Mouse (Mus musculus): ENCODE measurements around the gene Atp2b4. TPM values are rescaled to one million over a fixed set of nuclear protein-coding genes. Genes with fewer than 3 reads are reported as not detected.

Gene Atp2b4
- polyA plus RNA-seq, 1 experiment = 7.7 TPM

DNA sequence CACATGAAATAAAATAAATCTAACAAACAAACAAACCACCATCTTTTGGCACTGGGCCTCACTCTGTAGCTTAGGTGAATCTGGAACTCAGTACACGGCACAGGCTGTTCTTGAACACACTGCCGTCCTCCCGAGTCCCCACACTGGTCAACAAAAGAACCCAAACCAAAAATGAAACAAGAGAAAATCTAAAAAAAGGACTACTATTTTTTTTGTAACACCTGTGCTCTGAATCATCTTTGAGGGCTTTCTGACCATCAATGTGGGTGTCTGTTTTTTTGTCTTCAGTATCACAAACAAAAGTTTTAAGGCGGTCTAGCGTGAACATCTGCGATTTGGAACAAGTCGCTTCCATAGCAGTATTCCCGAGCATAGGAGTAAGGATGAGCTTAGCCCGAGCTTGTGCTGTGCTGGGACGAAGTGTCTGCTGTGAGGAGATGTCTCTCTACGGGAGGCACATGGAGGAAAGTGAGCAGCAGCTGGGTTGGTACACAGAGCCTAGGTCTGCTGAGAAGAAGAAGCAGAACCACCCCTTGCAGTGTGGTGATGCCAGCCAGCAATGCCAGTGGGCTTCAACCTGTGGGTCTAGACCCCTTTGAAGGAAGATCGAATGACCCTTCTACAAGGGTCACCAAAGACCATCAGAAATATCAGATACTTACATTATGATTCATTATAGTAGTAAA is 102.8 kb downstream of the Atp2b4 start:
- H3K4me3 ChIP-seq (replicated peaks) = no peak overlapping the region
- peaks cover 52% of the 10 kb centered on the region for H3K36me3 ChIP-seq (ENCODE audit: control insufficient read depth)
- no peaks in the 10 kb centered on the region for H3K9me3 ChIP-seq (ENCODE audit: control insufficient read depth, low read length)
- H3K27me3 ChIP-seq (ENCODE audit: control insufficient read depth) = no peaks in the 10 kb centered on the region
- TF ChIP-seq GATA1 (IDR thresholded peaks at IDR 0.05; ENCODE audit: low read length) (no peak), TAL1 (IDR thresholded peaks at IDR 0.05; ENCODE audit: low read length) (no peak)
- peaks cover 5% of the 10 kb centered on the region for H3K4me1 ChIP-seq (ENCODE audit: control insufficient read depth)

DNA sequence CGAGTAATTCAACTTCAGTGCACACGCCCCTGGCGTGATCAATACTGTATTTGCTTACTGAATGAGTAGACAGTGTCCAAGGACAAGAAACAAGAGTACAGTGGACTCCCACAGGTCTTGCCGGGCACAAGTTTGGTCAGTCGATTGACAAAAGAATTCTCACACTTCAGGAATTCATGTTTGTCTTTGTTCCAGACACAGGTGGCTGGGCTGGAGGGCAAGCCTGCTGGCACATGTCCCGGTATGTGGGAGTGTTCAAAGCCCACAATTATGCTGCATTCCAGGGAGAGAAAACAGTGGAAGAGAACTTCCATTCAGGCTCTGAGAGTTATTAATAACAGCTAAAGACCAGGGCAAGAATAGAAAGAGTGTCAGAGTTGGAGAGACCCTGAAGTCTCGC is 104.9 kb downstream of the Atp2b4 start:
- Histone ChIP-seq H3K27me3 (ENCODE audit: control insufficient read depth) (no peaks in the 10 kb centered on the region), H3K4me3 (replicated peaks) (no peak overlapping the region), H3K36me3 (ENCODE audit: control insufficient read depth) (peaks cover 33% of the 10 kb centered on the region), H3K9me3 (ENCODE audit: control insufficient read depth, low read length) (no peaks in the 10 kb centered on the region), H3K4me1 (ENCODE audit: control insufficient read depth) (peaks cover 5% of the 10 kb centered on the region)
- TF ChIP-seq TAL1 (IDR thresholded peaks at IDR 0.05; ENCODE audit: low read length) (no peak), GATA1 (IDR thresholded peaks at IDR 0.05; ENCODE audit: low read length) (no peak)

- Histone ChIP-seq H3K27me3 (ENCODE audit: control insufficient read depth) (no peaks in the 10 kb centered on the region; the same call in 1 of the 2 replicates), H3K4me1 (ENCODE audit: control insufficient read depth) (peaks cover 5% of the 10 kb centered on the region), H3K4me3 (replicated peaks) (no peak overlapping the region), H3K36me3 (ENCODE audit: control insufficient read depth) (peaks cover 23% of the 10 kb centered on the region), H3K9me3 (ENCODE audit: control insufficient read depth, low read length) (no peaks in the 10 kb centered on the region)
- TF ChIP-seq GATA1 (IDR thresholded peaks at IDR 0.05; ENCODE audit: low read length) = no peak
Observed at GRCm38 (mm10) chr1:133694876-133695275, 106.0 kb downstream of the Atp2b4 start.

DNA sequence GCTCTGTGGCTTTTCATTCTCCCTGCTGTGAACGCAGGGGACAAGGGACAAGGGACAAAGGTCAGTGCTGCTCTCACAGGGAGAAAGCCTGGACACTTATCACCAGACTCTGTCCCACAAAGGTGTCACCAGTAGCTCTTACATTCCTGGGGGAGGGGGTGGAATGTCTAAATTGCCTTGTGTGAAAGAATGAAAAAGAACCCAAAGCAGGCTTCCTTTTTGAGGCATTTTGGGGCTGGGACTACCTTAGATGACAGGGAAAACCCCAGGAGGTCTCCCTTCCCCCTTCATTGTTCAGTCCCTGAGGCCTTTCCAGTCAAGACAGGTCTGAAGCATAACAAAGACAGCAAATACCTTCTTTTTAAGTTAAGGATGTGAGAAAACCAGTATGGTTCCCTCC is 106.5 kb downstream of the Atp2b4 start:
- peaks cover 5% of the 10 kb centered on the region for H3K4me1 ChIP-seq (ENCODE audit: control insufficient read depth)
- H3K9me3 ChIP-seq (ENCODE audit: control insufficient read depth, low read length) = no peaks in the 10 kb centered on the region
- H3K36me3 ChIP-seq (ENCODE audit: control insufficient read depth) = peaks cover 17% of the 10 kb centered on the region
- TF ChIP-seq TAL1 (IDR thresholded peaks at IDR 0.05; ENCODE audit: low read length) = no peak
- no peak for TF ChIP-seq GATA1 (IDR thresholded peaks at IDR 0.05; ENCODE audit: low read length)
- no peak overlapping the region for H3K4me3 ChIP-seq (replicated peaks)
- H3K27me3 ChIP-seq (ENCODE audit: control insufficient read depth) = no peaks in the 10 kb centered on the region; the same call in 1 of the 2 replicates

GRCm38 (mm10) chr1:133693536-133694114 is 107.2 kb downstream of the Atp2b4 start:
- TF ChIP-seq GATA1 (IDR thresholded peaks at IDR 0.05; ENCODE audit: low read length) (no peak), TAL1 (IDR thresholded peaks at IDR 0.05; ENCODE audit: low read length) (no peak)
- H3K4me1 ChIP-seq (ENCODE audit: control insufficient read depth) = peaks cover 5% of the 10 kb centered on the region
- no peaks in the 10 kb centered on the region for H3K9me3 ChIP-seq (ENCODE audit: control insufficient read depth, low read length)
- H3K36me3 ChIP-seq (ENCODE audit: control insufficient read depth) = peaks cover 10% of the 10 kb centered on the region
- H3K27me3 ChIP-seq (ENCODE audit: control insufficient read depth) = no peaks in the 10 kb centered on the region; the same call in 1 of the 2 replicates
- H3K4me3 ChIP-seq (replicated peaks) = no peak overlapping the region

DNA sequence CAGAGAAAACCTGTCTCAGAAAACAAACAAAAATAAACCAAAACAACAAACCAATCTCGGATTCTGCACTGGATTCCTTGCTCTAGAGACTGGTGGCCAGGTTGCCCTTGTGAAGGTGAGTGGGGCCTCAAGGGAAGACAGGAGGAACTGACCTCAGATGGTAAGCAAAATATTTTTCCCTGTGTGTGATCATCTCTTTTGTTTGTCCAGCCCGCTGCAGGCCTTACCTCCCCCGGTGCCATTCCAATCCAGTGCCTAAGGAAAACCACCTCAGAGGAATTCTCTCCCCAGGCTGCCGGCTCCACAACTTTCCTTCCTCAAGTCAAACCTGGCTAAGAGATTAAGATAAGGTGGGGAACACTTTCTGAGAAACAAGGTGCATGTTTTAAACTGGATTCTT is 108.6 kb downstream of the Atp2b4 start:
- Histone ChIP-seq H3K27me3 (ENCODE audit: control insufficient read depth) (no peaks in the 10 kb centered on the region; the same call in 1 of the 2 replicates), H3K9me3 (ENCODE audit: control insufficient read depth, low read length) (no peaks in the 10 kb centered on the region), H3K36me3 (ENCODE audit: control insufficient read depth) (no peaks in the 10 kb centered on the region; the same call in 1 of the 2 replicates), H3K4me3 (replicated peaks) (no peak overlapping the region), H3K4me1 (ENCODE audit: control insufficient read depth) (peaks cover 5% of the 10 kb centered on the region)
- TF ChIP-seq GATA1 (IDR thresholded peaks at IDR 0.05; ENCODE audit: low read length) (no peak), TAL1 (IDR thresholded peaks at IDR 0.05; ENCODE audit: low read length) (no peak)

GRCm38 (mm10) chr1:133691046-133691445 is 109.8 kb downstream of the Atp2b4 start:
- H3K36me3 ChIP-seq (ENCODE audit: control insufficient read depth) = no peaks in the 10 kb centered on the region
- no peaks in the 10 kb centered on the region for H3K9me3 ChIP-seq (ENCODE audit: control insufficient read depth, low read length)
- no peak overlapping the region for H3K4me3 ChIP-seq (replicated peaks)
- H3K4me1 ChIP-seq (ENCODE audit: control insufficient read depth) = peaks cover 5% of the 10 kb centered on the region
- no peaks in the 10 kb centered on the region; the same call in 1 of the 2 replicates for H3K27me3 ChIP-seq (ENCODE audit: control insufficient read depth)
- TF ChIP-seq TAL1 (IDR thresholded peaks at IDR 0.05; ENCODE audit: low read length) = no peak
- no peak for TF ChIP-seq GATA1 (IDR thresholded peaks at IDR 0.05; ENCODE audit: low read length)

DNA sequence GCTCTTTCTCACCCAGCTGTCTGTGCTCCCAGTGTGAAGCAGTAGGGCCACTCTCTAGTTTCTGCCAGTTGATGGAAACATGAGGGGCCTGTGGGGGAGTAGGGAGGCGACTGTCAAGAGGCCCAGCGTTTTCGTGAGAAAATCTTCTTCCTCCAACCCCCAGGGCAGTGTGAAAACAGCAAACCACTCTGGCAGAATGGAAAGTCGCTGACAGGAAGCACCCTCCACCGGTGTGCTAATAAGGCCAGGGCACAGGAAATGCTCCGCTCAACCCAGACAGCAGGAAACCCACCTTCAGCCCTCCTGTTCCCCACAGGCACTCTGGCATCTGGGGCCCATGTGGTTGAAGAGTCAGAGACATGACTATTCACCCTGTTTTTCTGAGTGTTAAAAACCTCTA is 110.9 kb downstream of the Atp2b4 start, which contains the start of gene Lax1:
Gene Lax1 (minus strand): TSS at position 212 of the 400 bp plus-strand sequence.
- no peaks in the 10 kb centered on the region for H3K36me3 ChIP-seq (ENCODE audit: control insufficient read depth)
- TF ChIP-seq GATA1 (IDR thresholded peaks at IDR 0.05; ENCODE audit: low read length) (no peak), TAL1 (IDR thresholded peaks at IDR 0.05; ENCODE audit: low read length) (no peak)
- peaks cover under 1% of the 10 kb centered on the region for H3K4me1 ChIP-seq (ENCODE audit: control insufficient read depth)
- H3K9me3 ChIP-seq (ENCODE audit: control insufficient read depth, low read length) = no peaks in the 10 kb centered on the region
- H3K4me3 ChIP-seq (replicated peaks) = no peak within 1 kb of the TSS
- no peaks in the 10 kb centered on the region; the same call in 1 of the 2 replicates for H3K27me3 ChIP-seq (ENCODE audit: control insufficient read depth)

DNA sequence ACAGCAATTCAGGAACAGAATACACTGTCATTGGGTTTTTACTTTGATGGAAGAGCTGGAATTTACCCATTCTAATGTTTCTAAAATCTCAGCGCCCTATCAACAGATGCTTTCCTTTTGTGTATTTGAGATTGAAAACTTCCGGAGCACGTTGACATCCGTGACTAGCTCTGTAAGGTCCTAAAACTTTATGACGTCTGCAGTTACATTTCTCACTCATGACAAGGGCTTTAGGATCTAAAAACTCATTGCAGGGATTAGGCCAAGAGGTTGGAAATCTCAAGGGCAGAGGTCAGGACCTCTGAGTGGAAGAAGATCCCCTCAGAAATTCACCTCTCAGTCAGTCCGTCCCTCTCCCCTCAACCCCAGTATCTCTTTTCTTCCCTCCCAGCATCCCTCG is 112.5 kb downstream of the Atp2b4 start:
- Histone ChIP-seq H3K36me3 (ENCODE audit: control insufficient read depth) (no peaks in the 10 kb centered on the region), H3K4me3 (replicated peaks) (no peak overlapping the region), H3K9me3 (ENCODE audit: control insufficient read depth, low read length) (peaks cover 2% of the 10 kb centered on the region; the same call in 1 of the 2 replicates), H3K27me3 (ENCODE audit: control insufficient read depth) (no peaks in the 10 kb centered on the region; the same call in 1 of the 2 replicates), H3K4me1 (ENCODE audit: control insufficient read depth) (no peaks in the 10 kb centered on the region)
- TF ChIP-seq TAL1 (IDR thresholded peaks at IDR 0.05; ENCODE audit: low read length) = no peak
- TF ChIP-seq GATA1 (IDR thresholded peaks at IDR 0.05; ENCODE audit: low read length) = no peak

All from erythroblast, embryonic 14.5 days (primary cell).